Mouse (Mus musculus): Measurements from ENCODE around the gene Flcn.

DNA sequence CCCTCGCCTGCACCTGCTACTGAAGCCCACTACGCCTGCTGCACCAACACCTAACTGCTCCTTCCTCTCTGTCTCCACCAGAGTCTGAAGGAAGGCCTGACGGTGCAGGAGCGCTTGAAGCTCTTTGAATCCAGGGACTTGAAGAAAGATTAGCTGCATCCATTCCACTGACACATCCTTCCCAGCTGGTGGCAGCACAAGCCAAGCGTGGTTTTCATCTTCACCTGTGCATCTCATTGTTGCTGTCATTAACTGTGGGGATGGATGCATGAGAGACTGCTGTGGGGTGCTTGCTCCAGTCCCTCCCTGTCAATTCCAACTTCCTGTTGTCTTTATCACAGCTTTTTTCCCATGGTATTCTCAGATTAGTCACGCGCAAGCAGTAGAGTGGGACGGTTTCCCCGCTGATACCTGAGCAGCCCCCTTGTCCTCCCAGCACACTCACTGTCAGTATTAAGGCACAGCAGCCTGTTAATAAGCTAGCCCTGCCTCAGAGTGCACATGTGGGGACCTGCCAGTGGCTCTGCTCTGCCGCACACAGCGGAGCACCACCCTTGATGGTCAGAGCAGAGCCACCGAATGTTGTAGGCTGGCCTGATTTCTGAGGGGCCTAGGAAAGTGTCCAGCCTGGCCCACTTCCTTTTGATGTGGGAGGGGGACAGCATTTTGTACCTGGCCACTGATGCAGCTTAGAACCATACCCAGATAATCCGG is 34.2 kb downstream of the Flcn start:
- TF ChIP-seq CTCF (IDR thresholded peaks at IDR 0.05; ENCODE audit: control insufficient read depth, insufficient read depth, insufficient replicate concordance, low read depth, low read length): no peak
- TF ChIP-seq POLR2A (IDR thresholded peaks at IDR 0.05; ENCODE audit: control insufficient read depth, low read depth, low read length): no peak
